Mouse (Mus musculus): ENCODE measurements around the gene Iqcm.

DNA sequence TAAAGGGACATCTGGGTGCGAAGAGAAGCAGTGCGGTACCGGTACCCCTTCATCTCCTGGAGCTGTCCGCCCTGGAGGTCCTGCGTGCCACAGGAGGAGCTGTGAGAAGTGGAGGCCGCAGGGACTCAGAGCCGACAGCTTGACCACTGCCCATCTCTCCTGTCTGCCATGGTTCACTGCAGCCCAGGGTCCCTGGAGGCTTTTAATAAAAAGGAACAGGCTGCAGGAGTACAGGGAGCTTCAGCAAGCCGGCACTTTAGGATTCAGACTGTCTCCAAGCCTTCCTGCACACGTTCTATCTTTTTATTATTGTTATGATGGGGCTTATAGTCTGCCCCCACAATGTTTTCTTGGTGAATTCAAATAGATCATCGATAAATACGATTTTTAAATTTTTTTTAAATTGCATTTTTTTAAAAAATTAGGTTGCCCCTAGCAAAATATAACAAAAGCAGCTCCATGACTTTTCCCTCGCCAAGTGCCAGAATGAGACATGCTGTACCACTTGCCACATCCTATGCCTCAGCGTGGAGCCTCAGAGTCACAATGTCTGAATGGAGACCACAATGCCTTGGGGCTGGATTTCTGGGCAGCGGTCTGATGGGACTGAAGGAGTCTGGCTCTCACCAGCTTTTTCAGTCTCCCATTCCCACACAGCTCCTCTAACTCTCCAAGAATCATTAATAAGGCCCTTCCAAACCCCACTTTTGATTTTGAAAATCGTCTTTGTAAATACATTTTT lies 469.3 kb downstream of the Iqcm start:
- TF ChIP-seq CTCF (IDR thresholded peaks at IDR 0.05; ENCODE audit: control insufficient read depth, insufficient read depth, low read length) (no peak), POLR2A (IDR thresholded peaks at IDR 0.05; ENCODE audit: borderline replicate concordance, control insufficient read depth, low read depth, low read length) (no peak)
